Mouse (Mus musculus) limb, embryonic 12.5 days (tissue): ENCODE data around the gene Dpm1. TPM values are rescaled to one million over a fixed set of nuclear protein-coding genes. Genes with fewer than 3 reads are reported as not detected.

ENCODE experiments used
- ATAC-seq: fragments of 200-750 bp; cut with Nextera tagmentation; 2 replicates; pipeline ENCODE4 v1.8.0; 2017; ENCODE audit warnings: low read depth, moderate TSS enrichment; ENCODE audit not compliant: insufficient number of reproducible peaks, insufficient read depth, low FRiP score, low TSS enrichment
- H3K27ac ChIP-seq: fragments of 300-500 bp; sonication (generic); 2 replicates; pipeline ENCODE4 v1.5.1; 2016; ENCODE audit warnings: mild to moderate bottlenecking, moderate library complexity
- H3K27me3 ChIP-seq: fragments of 300-500 bp; sonication (generic); 2 replicates; pipeline ENCODE4 v1.6.1; 2016; ENCODE audit warnings: mild to moderate bottlenecking, moderate library complexity
- H3K36me3 ChIP-seq: fragments of 300-500 bp; sonication (generic); 2 replicates; pipeline ENCODE4 v1.6.1; 2016; ENCODE audit warnings: mild to moderate bottlenecking, moderate library complexity
- H3K4me1 ChIP-seq: fragments of 300-500 bp; sonication (generic); replicated peaks from 2 replicates; pipeline ENCODE4 v1.6.1; 2016
- H3K4me2 ChIP-seq: fragments of 300-500 bp; sonication (generic); 2 replicates; pipeline ENCODE4 v1.6.1; 2016; ENCODE audit warnings: mild to moderate bottlenecking, moderate library complexity
- H3K4me3 ChIP-seq: fragments of 300-500 bp; sonication (generic); replicated peaks from 2 replicates; pipeline ENCODE4 v1.5.1; 2016; ENCODE audit warnings: mild to moderate bottlenecking
- H3K9ac ChIP-seq: fragments of 300-500 bp; sonication (generic); replicated peaks from 2 replicates; pipeline ENCODE4 v1.6.1; 2016; ENCODE audit warnings: mild to moderate bottlenecking, moderate library complexity
- H3K9me3 ChIP-seq: fragments of 300-500 bp; sonication (generic); 2 replicates; pipeline ENCODE4 v1.6.1; 2016; ENCODE audit warnings: mild to moderate bottlenecking, moderate library complexity
- WGBS: fragments of 180-500 bp; shearing (Covaris S2); methylation state at CpG from one replicate; pipeline ENCODE4 v1.1.7; 2016; 5-methylcytosine and 5-hydroxymethylcytosine counted together
- polyA plus RNA-seq: library from polyadenylated mRNA; unstranded; fragments of >200 nt; fragmentation: Nextera tagmentation; extraction: Ambion mirVana; gene quantifications from 2 replicates; pipeline ENCODE4 v1.2.1, GENCODE M21; 2016

Gene Dpm1
- polyA plus RNA-seq, 1 experiment from 2014 or later, result 72.4 TPM

DNA sequence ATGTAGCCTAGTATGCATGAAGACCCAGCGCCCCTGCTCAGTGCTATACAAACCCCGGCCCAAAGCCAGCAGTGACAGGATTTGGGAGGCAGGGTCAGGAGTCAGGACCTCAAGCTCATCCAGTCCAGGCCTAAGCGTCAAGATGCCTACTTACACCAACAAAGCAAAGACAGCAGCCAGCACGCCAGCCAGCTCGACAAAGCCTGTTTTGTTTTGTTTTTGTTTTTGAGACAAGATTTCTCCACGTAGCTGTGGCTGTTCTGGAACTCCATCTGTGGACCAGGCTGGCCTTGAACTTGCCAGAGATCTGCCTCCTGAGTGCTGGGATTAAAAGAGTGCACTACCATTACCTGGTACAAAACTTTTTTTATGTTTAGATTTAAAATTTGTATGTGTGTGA, 7.1 kb downstream of the Dpm1 start:
- 92% methylated on average over 6 of the region's 6 CpGs for WGBS
- no peak for ATAC-seq
- Histone ChIP-seq H3K4me3 (no peak overlapping the region), H3K27me3 (no peaks in the 10 kb centered on the region), H3K36me3 (peaks cover 76% of the 10 kb centered on the region), H3K9ac (no peak overlapping the region), H3K4me2 (no peak overlapping the region), H3K4me1 (peaks cover 4% of the 10 kb centered on the region; the same call in 1 of the 2 replicates), H3K27ac (no peak overlapping the region), H3K9me3 (no peaks in the 10 kb centered on the region)

- Histone ChIP-seq H3K36me3 (peaks cover 93% of the 10 kb centered on the region), H3K9ac (no peak overlapping the region), H3K27me3 (no peaks in the 10 kb centered on the region), H3K4me3 (no peak overlapping the region), H3K27ac (no peak overlapping the region), H3K4me1 (no peaks in the 10 kb centered on the region), H3K4me2 (no peak overlapping the region), H3K9me3 (no peaks in the 10 kb centered on the region)
- 42% methylated on average over 5 of the region's 5 CpGs for WGBS
- ATAC-seq, result no peak
Measured at GRCm38 (mm10) chr2:168213788-168214397, 16.5 kb downstream of the Dpm1 start.

DNA sequence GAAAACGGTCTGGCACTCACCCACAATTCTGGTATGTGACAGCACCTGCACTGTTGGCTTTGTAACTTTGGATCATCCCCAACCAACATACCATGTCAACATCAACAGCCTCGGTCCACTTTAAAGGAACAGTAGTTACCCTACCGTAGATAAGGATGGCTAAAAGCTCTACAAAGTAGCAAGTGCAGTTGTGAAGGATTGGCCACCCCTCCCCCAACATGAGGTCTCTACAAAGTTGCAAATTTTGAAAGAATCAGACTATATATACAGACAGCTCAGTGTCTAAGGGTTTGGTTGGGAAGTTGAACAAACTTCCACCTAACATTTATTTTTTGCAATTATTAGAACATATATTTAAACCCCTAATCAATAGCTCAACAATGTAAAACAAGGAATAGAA, 22.5 kb downstream of the Dpm1 start:
- ATAC-seq, result no peak
- H3K4me2 ChIP-seq, result peak overlapping the region; percentile 52; the same call in 1 of the 2 replicates

DNA sequence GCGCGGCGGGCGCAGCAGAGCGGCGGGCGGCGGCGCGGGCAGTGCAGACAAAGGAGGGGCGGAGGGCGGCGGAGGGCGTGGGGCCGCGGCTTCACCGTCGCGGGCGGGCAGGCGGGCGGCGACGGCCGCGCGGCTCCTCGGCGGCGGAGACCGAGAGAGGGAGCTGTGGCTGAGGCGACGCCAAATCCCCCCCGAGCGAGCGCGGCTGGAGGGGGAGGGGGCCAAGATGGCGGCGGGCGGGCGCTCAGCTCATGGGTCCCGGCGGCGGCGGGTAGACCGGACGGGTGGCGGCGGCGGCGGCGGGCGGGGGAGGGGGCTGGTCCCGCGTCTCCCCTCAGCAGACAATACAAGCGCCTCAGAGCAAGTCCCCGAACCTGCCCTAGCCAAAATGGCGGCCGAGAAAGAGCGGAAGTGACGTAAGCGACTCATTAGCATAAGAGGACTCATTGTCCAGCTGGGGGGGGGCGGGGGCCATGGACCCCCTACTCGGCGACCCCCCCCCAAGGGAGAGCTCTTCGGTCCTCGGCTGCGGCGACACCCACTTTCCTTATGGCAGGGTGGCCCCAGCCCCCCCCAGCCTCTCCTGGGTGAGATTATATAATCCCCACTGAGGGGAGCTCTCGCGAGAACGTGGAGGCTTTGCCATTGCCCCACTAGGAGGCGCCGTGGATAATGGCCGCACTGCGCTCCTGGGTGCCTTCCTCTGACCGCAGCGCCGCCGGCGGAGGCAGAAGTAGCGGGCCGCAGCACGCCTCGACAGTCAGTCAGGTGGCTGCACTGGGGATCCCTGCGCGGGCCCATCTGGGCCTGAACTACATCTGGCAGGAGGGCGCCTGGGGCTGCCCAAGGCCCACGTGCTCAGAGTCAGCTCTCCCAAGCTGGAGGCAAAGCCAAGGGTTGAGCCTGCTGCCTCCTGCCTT, 23.4 kb downstream of the Dpm1 start, which contains the start of gene Adnp:
Gene Adnp (minus strand): TSS at position 388 of the 920 bp plus-strand sequence.
- Histone ChIP-seq H3K36me3 (peaks cover 61% of the 10 kb centered on the region), H3K4me2 (peak within 1 kb of the TSS; percentile 68), H3K27ac (peak within 1 kb of the TSS; percentile 99), H3K4me3 (peak within 1 kb of the TSS; percentile 99), H3K4me1 (peaks cover 11% of the 10 kb centered on the region), H3K9ac (peak within 1 kb of the TSS; percentile 100), H3K9me3 (0 out of 2 replicates have a peak, but pooled peaks cover 4% of the 10 kb centered on the region), H3K27me3 (no peaks in the 10 kb centered on the region)
- WGBS, result 0% methylated on average over 45 of the region's 89 CpGs
- peak; percentile 87 for ATAC-seq

More for the DNA sequence above, 22.5 kb downstream of the Dpm1 start:
- peaks cover 66% of the 10 kb centered on the region for H3K36me3 ChIP-seq
- H3K4me3 ChIP-seq, result no peak overlapping the region
- H3K27ac ChIP-seq, result peak overlapping the region; percentile 99
- H3K9ac ChIP-seq, result no peak overlapping the region
- H3K9me3 ChIP-seq, result 0 out of 2 replicates have a peak, but pooled peaks cover 4% of the 10 kb centered on the region
- H3K4me1 ChIP-seq, result peaks cover 11% of the 10 kb centered on the region
- 89% methylated on average over 3 of the region's 3 CpGs for WGBS
- no peaks in the 10 kb centered on the region for H3K27me3 ChIP-seq

- Histone ChIP-seq H3K27me3 (no peaks in the 10 kb centered on the region), H3K4me2 (peak overlapping the region; percentile 68), H3K27ac (peak overlapping the region; percentile 99), H3K9ac (peak overlapping the region; percentile 100), H3K4me1 (peaks cover 17% of the 10 kb centered on the region), H3K9me3 (0 out of 2 replicates have a peak, but pooled peaks cover 4% of the 10 kb centered on the region), H3K36me3 (peaks cover 57% of the 10 kb centered on the region), H3K4me3 (peak overlapping the region; percentile 99)
- no peak for ATAC-seq
- under 1% methylated on average over 48 of the region's 49 CpGs for WGBS
Measured at GRCm38 (mm10) chr2:168205681-168206631, 24.4 kb downstream of the Dpm1 start.

GRCm38 (mm10) chr2:168205265-168205664, 25.1 kb downstream of the Dpm1 start:
- peaks cover 55% of the 10 kb centered on the region for H3K36me3 ChIP-seq
- H3K4me3 ChIP-seq, result peak overlapping the region; percentile 99
- WGBS, result 10% methylated on average over 6 of the region's 6 CpGs
- peak overlapping the region; percentile 68 for H3K4me2 ChIP-seq
- no peaks in the 10 kb centered on the region for H3K27me3 ChIP-seq
- H3K9ac ChIP-seq, result peak overlapping the region; percentile 100
- H3K27ac ChIP-seq, result peak overlapping the region; percentile 99
- ATAC-seq, result 0 out of 2 replicates have a peak, but pooled peaks have one; percentile 49
- H3K4me1 ChIP-seq, result peaks cover 24% of the 10 kb centered on the region
- 0 out of 2 replicates have a peak, but pooled peaks cover 4% of the 10 kb centered on the region for H3K9me3 ChIP-seq

- Histone ChIP-seq H3K4me1 (peaks cover 29% of the 10 kb centered on the region), H3K9ac (peak overlapping the region; percentile 100; the same call in 1 of the 2 replicates), H3K27ac (no peak overlapping the region), H3K27me3 (no peaks in the 10 kb centered on the region), H3K9me3 (0 out of 2 replicates have a peak, but pooled peaks cover 4% of the 10 kb centered on the region), H3K36me3 (peaks cover 50% of the 10 kb centered on the region), H3K4me3 (peak overlapping the region; percentile 99), H3K4me2 (peak overlapping the region; percentile 68)
- ATAC-seq, result no peak
- WGBS, result 85% methylated on average over 8 of the region's 8 CpGs
Measured at GRCm38 (mm10) chr2:168204476-168204999, 25.9 kb downstream of the Dpm1 start.

- Histone ChIP-seq H3K36me3 (peaks cover 60% of the 10 kb centered on the region), H3K27ac (no peak overlapping the region), H3K9me3 (0 out of 2 replicates have a peak, but pooled peaks cover 4% of the 10 kb centered on the region), H3K9ac (no peak overlapping the region), H3K4me1 (peaks cover 50% of the 10 kb centered on the region), H3K4me2 (peak overlapping the region; percentile 22; the same call in 1 of the 2 replicates), H3K4me3 (no peak overlapping the region), H3K27me3 (no peaks in the 10 kb centered on the region)
- 97% methylated on average over 4 of the region's 5 CpGs for WGBS
- ATAC-seq, result no peak
Measured at GRCm38 (mm10) chr2:168200014-168200691, 30.2 kb downstream of the Dpm1 start.

GRCm38 (mm10) chr2:168199476-168199875, 30.9 kb downstream of the Dpm1 start:
- Histone ChIP-seq H3K27ac (no peak overlapping the region), H3K9me3 (0 out of 2 replicates have a peak, but pooled peaks cover 4% of the 10 kb centered on the region), H3K27me3 (no peaks in the 10 kb centered on the region), H3K9ac (no peak overlapping the region), H3K4me2 (no peak overlapping the region), H3K4me1 (peaks cover 45% of the 10 kb centered on the region), H3K36me3 (peaks cover 62% of the 10 kb centered on the region), H3K4me3 (no peak overlapping the region)
- 84% methylated on average over 4 of the region's 4 CpGs for WGBS
- ATAC-seq, result no peak

- Histone ChIP-seq H3K36me3 (peaks cover 62% of the 10 kb centered on the region), H3K27ac (no peak overlapping the region), H3K4me1 (peaks cover 41% of the 10 kb centered on the region), H3K9me3 (0 out of 2 replicates have a peak, but pooled peaks cover 2% of the 10 kb centered on the region), H3K4me2 (no peak overlapping the region), H3K9ac (no peak overlapping the region), H3K4me3 (no peak overlapping the region), H3K27me3 (no peaks in the 10 kb centered on the region)
- 88% methylated on average over 1 of the region's 1 CpGs for WGBS
- no peak for ATAC-seq
Measured at GRCm38 (mm10) chr2:168198421-168198820, 32.0 kb downstream of the Dpm1 start.
